Mouse (Mus musculus) left cerebral cortex, adult 11 months (tissue): ENCODE measurements around the gene Gpr39.

Source experiments
- DNase-seq: peaks from one replicate; pipeline ENCODE4 v3.0.0; 2022; ENCODE audit warnings: low spot score

The Gpr39 gene

GRCm38 (mm10) chr1:125813141-125813782 is 136.5 kb downstream of the Gpr39 start:
- no peak for DNase-seq

GRCm38 (mm10) chr1:125821101-125821500 is 144.3 kb downstream of the Gpr39 start:
- DNase-seq = no peak

- DNase-seq = no peak
These were observed 146.8 kb downstream of the Gpr39 start for GRCm38 (mm10) chr1:125823611-125824010.

GRCm38 (mm10) chr1:125837507-125837906 is 160.7 kb downstream of the Gpr39 start:
- DNase-seq = no peak

- DNase-seq = no peak
These were observed 163.1 kb downstream of the Gpr39 start for GRCm38 (mm10) chr1:125839746-125840392.

- no peak for DNase-seq
These were observed 177.9 kb downstream of the Gpr39 start for GRCm38 (mm10) chr1:125854646-125855045.

GRCm38 (mm10) chr1:125858631-125859030 is 181.8 kb downstream of the Gpr39 start:
- DNase-seq = no peak

- no peak for DNase-seq
These were observed 193.3 kb downstream of the Gpr39 start for GRCm38 (mm10) chr1:125870056-125870455.

GRCm38 (mm10) chr1:125893158-125893557 is 216.4 kb downstream of the Gpr39 start:
- DNase-seq = no peak

GRCm38 (mm10) chr1:125910211-125910870 is 233.5 kb downstream of the Gpr39 start:
- DNase-seq = no peak

- DNase-seq = no peak
These were observed 234.1 kb downstream of the Gpr39 start for GRCm38 (mm10) chr1:125910871-125911265.

- no peak for DNase-seq
These were observed 234.6 kb downstream of the Gpr39 start for GRCm38 (mm10) chr1:125911337-125911900.

GRCm38 (mm10) chr1:125911901-125912445 is 235.2 kb downstream of the Gpr39 start:
- no peak for DNase-seq

GRCm38 (mm10) chr1:125912601-125913600 is 236.1 kb downstream of the Gpr39 start, which contains the start of gene Lypd1:
Gene Lypd1, minus strand, starts transcription at chr1:125913101.
- DNase-seq = no peak

GRCm38 (mm10) chr1:125920696-125921095 is 243.9 kb downstream of the Gpr39 start:
- no peak for DNase-seq

- DNase-seq = no peak
These were observed 246.3 kb downstream of the Gpr39 start for GRCm38 (mm10) chr1:125923062-125923461.
